Mouse (Mus musculus): Measurements from ENCODE around the gene Olfr987. TPM values are rescaled to one million over a fixed set of nuclear protein-coding genes. Genes with fewer than 3 reads are reported as not detected.
"Not testable (repeated sequence)": the region's sequence is repeated elsewhere in the genome, so short reads cannot be mapped to it uniquely, and the experiment has no call there.

Gene Olfr987
- total RNA-seq (2022), result not detected

DNA sequence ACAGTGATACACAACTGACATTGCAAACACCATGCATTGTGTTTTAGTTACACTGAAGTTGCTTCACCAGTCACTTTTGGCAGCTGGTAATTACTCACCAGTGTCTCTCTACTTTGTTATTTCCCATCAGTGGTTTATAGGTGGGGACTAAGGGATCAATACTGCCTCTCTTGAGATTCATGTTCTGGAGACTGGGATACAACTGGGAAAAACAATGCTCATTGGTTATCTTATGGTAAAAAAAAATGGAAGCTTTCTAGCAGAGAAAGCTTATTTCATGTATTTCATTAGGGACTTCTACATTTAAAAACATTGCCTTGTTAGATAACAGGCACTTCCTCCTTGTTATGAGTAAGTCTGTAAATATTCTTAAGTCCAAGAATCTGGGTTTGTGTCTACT, at the start of gene Olfr987:
Gene Olfr987, minus strand, starts transcription at position 101 of the 400 bp plus-strand sequence.
- not testable (repeated sequence) for DNase-seq (ENCODE audit: low spot score)

DNA sequence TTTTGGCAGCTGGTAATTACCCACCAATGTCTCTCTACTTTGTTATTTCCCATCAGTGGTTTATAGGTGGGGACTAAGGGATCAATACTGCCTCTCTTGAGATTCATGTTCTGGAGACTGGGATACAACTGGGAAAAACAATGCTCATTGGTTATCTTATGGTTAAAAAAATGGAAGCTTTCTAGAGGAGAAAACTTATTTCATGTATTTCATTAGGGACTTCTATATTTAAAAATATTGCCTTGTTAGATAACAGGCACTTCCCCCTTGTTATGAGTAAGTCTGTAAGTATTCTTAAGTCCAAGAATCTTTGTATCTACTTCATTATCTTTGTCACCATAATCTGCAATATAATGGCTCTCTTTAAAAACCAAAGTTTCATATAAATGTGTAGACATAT, 24.0 kb upstream of the Olfr987 start, which contains the start of gene Olfr988:
Gene Olfr988, minus strand, starts transcription at position 101 of the 400 bp plus-strand sequence.
- not testable (repeated sequence) for DNase-seq (ENCODE audit: low spot score)

DNA sequence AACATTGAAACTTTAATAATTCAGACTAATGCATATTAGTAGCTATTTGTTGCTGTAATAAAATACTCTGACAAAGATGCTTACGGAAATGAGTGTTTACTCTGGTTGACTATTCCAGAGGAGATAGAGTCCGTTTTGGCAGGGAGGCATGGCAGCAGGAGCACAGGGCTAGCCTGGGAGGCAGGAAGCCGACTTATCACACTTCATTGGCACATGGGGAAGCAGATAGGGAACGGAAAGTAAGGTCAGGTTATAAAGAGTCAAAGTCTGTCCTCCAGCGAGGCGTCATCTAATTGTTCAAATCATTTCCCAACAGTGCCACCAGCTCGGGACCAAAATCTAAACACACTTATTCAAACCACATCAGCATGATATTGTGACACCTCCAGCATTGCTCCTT, 857 bp upstream of the Olfr987 start:
- no peak for DNase-seq (ENCODE audit: low spot score)

DNA sequence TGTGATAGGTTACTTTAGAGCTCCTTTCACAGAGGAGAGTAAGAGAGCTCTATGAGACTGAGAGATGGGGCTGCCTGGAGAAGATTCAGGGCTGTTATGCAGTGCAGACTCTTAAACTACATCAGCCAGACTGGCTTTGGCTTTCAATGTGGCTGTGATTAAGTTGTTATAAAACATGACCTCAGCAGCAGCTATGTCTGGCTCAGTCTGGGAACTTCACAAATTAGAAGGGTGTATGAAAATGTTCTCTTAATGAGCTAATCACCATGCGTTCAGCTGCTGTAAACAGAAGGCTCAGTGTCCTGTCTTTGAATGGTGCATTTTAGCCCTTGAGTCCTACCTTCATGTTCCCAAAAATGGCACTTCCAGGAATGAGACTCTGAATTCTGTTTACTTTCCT, 20.0 kb downstream of the Olfr987 start:
- no peak for DNase-seq (ENCODE audit: low spot score)

DNA sequence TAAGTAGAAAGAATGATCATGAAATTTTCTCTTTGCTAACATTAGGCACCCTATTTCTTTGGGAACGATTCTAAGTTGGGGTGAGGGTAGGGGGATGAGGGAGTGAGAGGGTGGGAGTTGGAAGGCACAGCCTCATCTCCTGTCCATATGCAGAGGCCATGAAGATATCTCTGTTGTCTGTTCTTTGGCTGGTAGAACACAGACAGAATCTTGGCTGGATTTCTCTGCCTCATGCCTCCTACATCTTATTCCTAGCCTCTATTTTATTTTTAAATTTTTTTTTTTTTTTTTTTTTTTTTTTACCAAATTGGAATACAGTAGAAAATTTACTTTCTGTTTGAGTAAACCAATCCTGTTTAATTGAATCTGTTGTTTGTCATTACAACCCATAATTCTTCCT, 53.7 kb downstream of the Olfr987 start:
- no peak for DNase-seq (ENCODE audit: low spot score)

DNA sequence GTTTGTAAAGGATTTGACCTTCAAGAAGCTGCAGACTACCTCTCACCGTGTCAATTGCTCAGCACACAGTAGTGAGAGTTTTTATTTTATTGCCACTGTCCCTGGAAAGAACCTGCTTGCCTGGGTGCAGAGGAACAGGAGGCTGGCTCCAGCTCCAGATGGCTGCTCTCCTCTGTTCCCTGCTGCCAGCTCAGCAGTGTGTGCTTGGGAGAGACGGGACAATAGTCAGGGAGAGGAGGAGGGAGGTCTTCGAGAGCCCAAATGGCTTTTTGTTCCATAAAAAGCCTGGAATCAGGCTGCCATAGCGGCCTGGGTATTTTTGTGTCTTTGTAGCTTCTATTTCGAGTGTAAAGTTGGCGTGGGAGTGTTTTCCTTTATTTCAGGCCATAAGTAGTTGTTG, 54.5 kb downstream of the Olfr987 start:
- peak; percentile 35 for DNase-seq (ENCODE audit: low spot score)

DNA sequence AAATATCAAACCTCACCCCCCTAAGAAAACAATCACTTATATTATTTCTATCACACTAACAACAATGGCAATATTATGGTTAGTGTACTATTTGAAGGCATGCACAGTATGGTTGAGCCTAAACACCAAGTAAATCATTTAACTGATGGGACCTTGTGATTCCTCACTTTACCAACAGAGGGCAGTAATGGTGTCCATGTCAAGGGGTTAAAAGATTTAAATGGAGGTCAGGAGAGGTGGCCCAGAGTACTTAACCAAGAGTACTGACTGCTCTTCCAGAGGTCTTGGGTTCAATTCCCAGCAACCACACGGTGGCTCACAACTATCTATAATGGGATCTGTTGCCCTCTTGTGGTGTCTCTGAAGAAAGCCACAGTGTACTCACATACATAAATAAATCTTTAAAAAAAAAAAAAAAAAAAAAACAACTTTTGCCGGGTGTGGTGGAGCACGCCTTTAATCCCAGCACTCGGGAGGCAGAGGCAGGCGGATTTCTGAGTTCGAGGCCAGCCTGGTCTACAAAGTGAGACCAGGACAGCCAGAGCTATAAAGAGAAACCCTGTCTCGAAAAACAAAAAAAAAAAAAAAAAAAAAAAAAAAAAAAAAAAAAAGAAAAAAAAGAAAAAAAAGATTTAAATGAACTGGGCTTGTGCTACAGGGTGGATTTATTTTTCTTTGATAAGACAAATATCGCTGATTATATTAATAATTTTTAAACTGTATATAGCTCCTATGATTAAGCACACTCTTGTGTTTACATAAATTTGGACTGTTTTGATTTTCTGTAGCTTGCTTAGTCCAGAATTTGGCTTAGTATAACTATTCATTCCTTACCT, 55.3 kb downstream of the Olfr987 start:
- no peak for DNase-seq (ENCODE audit: low spot score)

DNA sequence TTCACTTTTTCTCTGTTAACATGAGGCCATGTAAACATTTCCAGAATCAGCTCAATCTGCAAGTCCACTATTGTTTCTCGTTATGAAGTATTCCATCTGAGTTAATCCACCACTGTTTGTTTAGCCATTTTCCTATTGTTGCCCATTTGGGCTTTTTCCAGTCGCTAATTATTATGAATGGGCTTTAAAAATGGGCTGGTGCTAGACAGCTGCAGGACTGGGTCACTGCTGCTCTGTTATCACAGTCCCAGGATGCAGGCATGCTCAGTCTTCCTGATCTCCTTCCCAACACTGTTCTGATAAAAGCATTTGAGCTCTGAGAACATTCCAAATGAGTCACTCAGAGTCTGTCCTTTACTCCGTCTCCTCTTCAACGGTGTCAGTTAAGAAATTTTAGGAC, 58.1 kb downstream of the Olfr987 start:
- peak; percentile 81 for DNase-seq (ENCODE audit: low spot score)

Other genes with a start within 250 kb of the Olfr987 start
- 10 to 100 TPM; 10.3 to 26.7 (median 25.4) TPM for gene Aplnr, start 203.1 kb downstream of the Olfr987 start, total RNA-seq (2022)
- 1 to 10 TPM in 3 of 4 experiments, under 1 TPM in 1; 0.84 to 2.4 (median 2.0) TPM for gene Lrrc55, start 142.1 kb downstream of the Olfr987 start, total RNA-seq (2022)
- not detected for gene Olfr988, start 23.9 kb upstream of the Olfr987 start, total RNA-seq (2022)
- gene Olfr992, start 70.2 kb upstream of the Olfr987 start, total RNA-seq (2022), result not detected
- not detected for gene Olfr993, start 75.6 kb upstream of the Olfr987 start, total RNA-seq (2022)
- gene Olfr994, start 97.1 kb upstream of the Olfr987 start, total RNA-seq (2022), result not detected
- gene Olfr995, start 104.3 kb upstream of the Olfr987 start, total RNA-seq (2022), result not detected
- not detected for gene 4833423E24Rik, start 179.7 kb upstream of the Olfr987 start, total RNA-seq (2022)
- not detected for gene Olfr996, start 239.9 kb upstream of the Olfr987 start, total RNA-seq (2022)
- gene Olfr998, start 249.6 kb upstream of the Olfr987 start, total RNA-seq (2022), result not detected

All from heart, adult 8-10 months (tissue).